Mouse (Mus musculus): ENCODE results near the gene Trp53tg5. TPM values are rescaled to one million over a fixed set of nuclear protein-coding genes. Genes with fewer than 3 reads are reported as not detected.

The Trp53tg5 gene
- total RNA-seq, 2 experiments from 2014 or later = not detected

DNA sequence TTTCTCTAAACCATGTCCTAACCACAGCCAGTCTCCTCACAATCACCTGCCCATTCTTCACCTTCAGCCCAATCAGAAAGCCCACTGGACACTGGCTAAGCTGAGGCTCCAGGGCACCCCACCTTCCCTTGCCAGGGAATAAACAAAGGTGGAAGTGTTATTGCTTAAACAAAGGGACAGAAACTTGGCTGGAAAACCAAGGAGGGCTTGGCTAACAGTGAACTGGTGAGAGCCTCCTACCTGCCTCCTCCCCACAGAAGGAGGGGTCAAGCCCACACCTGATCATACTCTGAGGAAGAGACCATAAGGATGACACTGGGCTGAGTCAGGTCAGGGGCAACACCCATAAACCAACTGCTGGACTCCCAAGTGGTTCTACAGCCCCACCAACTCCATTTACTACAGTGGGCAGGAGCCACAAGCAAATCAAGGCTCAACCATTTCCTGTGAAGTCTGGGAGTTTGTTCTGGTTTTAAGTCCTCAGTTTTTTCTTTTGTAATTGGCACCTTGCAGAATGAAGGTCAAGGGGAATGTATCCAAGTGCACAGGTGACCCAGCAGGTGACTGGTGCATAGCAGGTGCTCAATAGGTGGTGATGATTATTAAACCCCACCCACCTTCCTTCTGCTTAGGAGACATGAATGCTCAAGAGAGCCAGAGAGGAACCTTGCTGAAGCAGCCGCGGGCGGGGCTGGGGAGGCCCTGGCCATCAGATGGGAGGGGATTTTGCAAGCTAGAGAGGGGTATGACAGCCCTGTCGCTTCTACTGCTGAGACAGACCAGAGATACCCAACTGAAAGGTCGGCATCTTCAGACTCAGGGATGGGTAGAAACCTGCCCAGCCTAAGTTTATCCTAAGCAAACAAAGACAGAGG, 38.1 kb downstream of the Trp53tg5 start:
- intact Hi-C loops (cut with DNase I) = no loop called here
- DNase-seq = no peak

DNA sequence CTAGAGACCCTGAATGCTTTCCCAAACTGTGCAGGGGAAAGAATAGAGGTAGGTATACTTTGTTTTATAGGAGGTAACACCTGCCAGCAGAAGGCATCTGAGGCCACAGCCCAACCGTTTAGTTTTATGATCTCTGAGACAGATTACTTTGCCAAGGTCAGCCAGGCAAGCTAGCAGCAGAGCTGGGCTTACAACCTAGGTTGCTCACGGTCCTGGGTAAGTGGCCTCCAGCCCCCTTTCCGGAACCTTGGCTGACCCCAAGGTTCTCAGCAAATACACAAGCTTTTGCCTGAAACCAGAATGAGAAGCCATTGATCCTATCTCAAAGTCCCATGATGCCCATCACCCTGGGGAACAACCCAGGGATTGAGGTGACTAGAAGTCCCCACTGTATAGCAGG, 38.8 kb downstream of the Trp53tg5 start:
- intact Hi-C loops (cut with DNase I) = no loop called here
- DNase-seq = no peak

DNA sequence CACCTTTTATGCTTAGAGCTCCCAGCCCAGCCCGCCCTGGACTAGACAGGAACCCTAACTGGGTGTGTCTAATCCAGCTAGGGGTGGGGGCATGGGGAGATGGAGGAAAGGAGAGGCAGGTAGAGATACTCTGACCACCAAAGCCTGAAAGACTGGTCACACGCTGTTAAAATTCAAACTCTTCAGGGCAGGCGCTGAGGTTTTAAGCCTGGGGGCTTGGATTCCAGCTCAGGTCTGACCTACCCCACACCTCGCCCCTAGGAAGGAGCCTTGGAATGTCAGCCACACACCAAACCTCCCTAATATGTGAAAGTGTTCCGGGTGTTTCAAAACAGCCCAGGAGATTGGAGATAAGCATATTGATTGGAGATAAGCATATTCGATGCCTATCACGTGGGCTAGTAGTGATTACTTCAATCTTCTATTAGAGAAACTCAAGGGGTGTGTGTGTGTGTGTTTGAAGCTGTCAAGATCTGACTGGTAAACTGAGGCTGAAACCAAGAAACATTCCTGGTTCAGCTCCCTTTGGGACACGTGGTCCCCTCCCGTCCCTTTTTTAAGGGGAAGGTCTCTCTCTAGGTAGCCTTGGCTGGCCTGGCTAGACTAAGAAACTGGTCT, 40.1 kb downstream of the Trp53tg5 start:
- intact Hi-C loops (cut with DNase I) = no loop called here

DNA sequence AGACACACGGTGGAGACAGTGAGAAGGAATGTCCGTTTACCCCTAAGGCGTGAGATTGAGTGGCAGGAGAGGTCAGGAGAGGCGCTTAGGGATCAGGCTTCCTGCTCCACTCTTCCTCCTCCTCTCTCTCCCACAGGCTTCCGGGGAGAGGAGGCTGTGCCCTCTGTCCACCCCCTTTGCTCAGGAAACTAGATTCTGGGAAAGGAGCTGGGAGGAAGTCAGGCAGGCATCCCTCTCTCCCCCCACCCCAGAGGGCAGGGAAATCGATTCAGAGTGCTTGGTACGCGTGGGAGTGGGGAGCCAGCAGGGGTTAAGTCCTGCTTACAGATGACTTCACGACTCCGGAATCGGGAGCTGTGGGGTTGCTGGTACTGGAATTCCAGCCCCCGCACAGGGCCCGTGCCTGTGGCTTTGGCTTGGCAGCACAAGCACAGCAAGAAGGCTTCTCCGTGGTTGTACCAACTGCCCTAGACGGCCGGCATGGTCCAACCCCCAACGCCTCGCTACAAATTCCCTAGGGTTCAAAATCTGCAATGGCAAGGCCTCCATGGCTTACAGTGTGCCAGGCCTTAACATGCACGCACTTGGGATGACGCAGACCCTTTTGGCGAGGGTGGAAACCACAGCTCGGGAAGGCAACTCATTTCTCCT, 40.9 kb downstream of the Trp53tg5 start:
- peak; percentile 42 to 50 for DNase-seq
- intact Hi-C loops (cut with DNase I) = no loop called here

More for the DNA sequence above, 40.1 kb downstream of the Trp53tg5 start:
- DNase-seq = no peak

DNA sequence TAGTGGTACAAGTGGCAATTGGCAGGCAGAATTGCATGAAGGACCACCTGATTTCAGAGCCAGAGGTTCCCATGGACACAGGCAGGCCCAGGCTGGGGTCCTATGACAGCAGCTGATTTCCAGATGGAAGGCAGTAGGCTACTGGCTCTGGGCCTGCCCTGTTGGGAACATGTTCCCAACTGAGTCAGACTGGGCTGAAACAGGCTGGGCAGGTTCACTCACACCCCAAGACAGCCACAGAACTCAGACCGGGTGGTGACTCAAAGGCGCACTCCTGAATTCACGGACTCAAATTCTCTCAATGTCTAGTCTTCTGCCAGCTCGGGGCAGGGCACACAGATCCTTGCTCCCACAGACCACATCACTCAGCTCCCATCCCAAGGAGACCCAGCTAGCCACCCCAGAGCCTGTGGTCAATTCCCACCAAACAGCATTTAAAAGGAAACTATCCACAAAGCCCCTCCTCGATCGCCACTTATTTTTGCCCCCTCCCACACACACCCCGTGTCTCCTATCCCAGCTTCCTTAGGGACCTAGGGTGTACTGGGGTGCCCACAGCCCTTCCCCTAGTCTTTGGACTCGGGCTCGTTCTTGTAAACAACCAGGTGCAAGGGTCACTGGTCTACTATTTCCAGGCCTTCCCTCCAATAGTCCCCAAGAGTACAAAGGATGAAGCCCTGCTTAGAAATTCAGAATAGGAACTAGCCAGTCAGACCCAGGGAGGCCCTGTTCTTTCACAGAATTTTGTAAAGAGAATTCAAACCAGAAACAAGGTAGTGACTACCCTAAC, 41.7 kb downstream of the Trp53tg5 start:
- no peak for DNase-seq
- intact Hi-C loops (cut with DNase I) = no loop called here

DNA sequence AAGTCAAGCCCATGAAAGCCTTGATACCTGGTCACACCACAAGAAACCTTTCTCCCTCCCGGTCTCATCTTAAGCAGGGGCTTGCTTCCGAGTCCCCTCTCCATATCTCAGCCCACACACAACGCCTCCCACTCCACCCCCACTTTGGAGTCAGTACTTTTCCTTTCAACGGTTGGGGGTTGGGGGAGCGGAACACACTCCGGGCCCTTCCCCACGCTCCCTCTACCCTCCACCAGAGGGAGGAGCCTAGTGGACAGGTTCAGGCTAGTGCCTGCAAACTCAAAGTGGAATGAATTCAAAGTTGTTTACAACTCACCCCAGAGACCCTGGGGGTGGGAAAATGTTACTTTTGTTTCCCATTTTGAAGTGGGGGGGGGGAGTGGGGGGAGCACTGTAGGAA, 42.8 kb downstream of the Trp53tg5 start:
- no peak for DNase-seq
- intact Hi-C loops (cut with DNase I) = no loop called here

DNA sequence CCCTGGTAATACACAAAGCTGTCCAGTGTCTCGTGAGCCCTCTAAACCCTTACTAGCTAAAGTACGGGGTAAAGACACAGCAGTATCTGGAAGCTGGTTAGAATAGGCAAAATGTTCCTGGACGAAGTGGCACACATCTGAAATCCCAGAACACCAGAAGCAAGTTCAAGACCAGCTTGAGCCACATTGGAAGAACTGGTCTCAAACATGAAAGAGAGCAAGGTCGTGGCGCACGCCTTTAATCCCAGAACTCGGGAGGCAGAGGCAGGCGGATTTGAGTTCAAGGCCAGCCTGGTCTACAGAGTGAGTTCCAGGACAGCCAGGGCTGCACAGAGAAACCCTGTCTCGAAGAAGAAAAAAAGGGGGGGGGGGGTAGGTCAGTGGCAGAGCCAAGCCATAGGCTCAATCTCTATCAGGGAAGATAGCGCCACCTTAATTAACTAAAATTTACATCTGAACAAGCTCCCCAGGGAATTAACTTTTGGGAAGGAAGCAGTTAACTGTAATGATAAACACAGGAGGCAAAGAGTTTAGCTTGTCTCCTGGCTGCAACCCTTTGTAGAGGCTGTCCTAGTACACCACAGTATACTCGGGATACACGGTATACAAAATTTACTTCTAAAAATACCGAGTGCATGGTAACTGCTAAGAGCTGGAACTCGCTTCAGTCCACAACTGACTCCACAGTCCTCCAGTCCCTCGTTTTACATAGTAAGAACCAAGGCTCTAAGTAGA, 43.5 kb downstream of the Trp53tg5 start:
- no peak for DNase-seq
- intact Hi-C loops (cut with DNase I) = no loop called here

DNA sequence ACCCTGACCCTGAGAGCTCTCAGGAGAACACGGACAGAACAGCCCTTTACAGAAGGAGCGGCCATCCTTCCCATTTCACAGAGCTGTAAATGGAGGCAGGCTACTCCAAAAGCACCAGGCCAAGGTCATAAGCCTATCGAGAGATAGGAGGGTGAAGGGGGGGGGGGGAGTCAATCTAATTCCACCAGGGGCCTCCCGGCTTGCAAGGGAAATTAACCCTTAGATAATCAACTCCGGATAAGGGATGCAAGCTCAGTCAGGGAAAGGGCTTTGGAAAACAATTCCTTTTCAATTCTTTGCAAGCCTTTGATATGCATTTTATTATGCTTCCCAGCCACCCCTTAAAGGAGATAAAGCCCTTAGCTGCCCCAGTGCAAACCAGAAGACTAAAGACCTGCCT, 45.1 kb downstream of the Trp53tg5 start:
- DNase-seq = no peak
- intact Hi-C loops (cut with DNase I) = no loop called here

DNA sequence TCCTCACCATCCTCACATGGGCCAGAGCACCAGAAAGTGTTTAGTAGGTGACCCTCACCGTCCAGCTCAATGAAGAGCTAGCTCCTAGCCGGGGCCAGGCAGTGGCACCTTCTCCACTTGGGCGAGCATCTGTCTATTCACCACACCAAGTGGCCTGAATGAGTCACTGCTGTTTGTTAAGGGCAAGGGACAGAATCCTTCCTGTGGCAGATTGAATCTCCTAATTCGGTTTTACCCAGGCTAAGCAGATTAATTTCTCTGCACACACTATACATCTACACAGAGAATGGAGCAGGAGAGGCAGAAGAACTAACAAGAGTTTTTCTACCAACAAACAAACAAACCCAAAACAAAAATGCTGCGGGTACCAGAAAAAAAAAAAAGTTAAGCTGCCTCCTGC, 46.6 kb downstream of the Trp53tg5 start:
- no peak for DNase-seq
- intact Hi-C loops (cut with DNase I) = no loop called here

DNA sequence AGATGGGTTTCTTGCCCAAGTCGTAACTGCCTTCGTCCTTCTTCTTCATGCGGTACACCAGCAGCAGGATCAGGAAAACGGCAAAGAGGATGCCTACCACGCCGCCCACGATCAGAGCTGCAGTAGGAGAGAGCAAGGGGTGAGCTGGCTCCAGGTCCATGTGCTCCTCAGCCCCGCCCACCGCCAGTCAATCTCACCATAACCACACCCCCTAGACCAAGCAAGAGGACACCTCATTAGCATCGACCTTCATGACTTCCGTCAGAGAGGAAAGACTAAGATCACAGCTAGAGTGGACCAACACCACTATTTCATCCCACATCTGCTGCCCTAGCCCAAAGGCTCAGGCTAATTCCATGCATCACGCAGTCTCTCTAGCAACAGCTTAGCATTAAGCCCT, 47.4 kb downstream of the Trp53tg5 start:
- DNase-seq = no peak
- intact Hi-C loops (cut with DNase I) = no loop called here

DNA sequence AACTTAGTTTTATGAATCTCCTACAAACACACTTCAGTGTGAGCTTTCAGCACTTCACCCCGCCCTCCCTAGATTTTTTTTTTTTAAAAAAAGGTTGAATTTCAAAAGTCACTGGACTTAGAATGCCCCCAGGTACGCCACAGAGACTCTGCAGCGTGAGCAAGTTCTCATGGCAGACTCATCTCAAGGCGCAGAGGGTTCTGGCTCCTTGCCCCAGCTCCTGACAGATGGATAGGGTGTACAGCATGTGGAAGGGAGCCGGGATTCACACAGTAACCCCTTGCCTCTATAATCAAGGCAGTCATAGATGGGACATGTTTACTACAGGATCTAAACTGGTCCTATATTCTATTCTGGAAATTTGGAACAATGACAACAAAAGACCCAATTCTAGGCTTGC, 48.1 kb downstream of the Trp53tg5 start:
- intact Hi-C loops (cut with DNase I) = no loop called here
- no peak for DNase-seq

DNA sequence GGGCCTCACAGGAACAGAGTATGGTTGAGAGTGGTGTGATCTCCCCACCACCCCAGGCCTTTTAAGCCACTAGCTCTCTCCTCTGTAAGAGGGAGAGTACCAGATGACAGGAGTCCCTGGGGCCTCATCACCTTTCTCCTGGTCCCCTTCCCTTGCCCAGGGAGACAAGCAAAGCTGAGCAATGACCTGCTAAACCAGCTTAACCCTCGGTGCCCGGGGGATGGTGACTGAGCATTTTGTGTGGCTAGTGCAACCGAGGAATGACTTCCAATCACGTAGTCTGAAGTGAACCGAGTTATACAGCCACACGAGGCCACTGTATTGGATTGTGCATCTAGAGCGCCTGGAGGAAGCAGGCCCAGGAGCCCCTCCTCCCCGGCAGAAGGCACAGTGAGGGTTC, 49.1 kb downstream of the Trp53tg5 start:
- no peak for DNase-seq
- intact Hi-C loops (cut with DNase I) = no loop called here

DNA sequence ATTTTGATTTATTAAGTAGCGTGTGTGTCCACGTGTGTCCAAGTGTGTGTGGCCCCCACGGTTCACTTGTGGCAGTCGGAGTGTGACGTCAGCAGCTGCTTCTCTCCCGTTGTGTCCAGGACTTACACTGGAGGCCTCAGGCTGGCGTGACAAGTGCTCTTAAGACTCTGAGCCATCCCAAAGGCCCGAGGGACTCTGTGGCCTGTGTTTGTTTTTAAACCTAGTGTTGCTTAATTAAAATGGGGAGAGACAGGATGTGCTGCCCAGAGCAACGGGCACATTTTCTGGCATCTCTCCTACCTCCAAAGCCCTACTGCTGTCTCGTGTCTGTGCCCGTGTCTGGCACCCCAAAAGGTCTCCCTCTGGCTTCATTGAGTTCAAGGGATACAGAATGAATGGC, 50.1 kb downstream of the Trp53tg5 start:
- intact Hi-C loops (cut with DNase I) = no loop called here
- DNase-seq = no peak

DNA sequence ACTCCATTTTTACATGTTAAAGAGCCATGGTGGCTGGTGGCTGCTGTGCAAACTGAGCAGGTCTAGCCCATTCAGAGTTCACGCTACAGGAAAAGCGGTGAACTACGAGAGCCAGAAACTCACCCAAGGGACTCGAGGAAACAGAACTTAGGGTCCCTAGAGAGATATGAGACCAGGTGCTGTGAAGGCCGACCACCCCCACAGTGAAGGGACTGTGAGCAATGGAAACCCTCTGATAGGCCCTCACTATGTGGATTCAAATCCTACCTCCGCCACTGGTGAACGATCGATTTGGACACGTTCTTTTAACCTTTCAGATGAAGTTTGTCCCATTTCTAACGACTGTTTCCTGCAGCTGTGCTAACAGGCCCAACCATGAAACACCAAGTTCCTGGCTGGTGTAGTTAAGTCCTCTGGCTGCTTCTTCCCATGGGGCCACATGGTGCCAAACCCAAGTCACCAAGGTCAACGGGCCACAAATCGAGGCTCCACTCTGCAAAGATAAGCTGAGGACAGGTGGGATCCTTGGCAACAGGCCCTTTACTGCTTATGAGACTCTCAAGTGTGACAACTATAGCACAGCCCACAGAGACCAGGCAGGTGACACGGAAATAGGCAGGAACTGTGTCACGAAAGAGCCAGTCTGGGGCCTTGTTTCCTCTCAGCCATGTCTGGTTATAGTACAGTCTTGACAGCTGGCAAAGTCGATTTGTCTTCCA, 50.7 kb downstream of the Trp53tg5 start:
- intact Hi-C loops (cut with DNase I) = no loop called here
- no peak for DNase-seq

DNA sequence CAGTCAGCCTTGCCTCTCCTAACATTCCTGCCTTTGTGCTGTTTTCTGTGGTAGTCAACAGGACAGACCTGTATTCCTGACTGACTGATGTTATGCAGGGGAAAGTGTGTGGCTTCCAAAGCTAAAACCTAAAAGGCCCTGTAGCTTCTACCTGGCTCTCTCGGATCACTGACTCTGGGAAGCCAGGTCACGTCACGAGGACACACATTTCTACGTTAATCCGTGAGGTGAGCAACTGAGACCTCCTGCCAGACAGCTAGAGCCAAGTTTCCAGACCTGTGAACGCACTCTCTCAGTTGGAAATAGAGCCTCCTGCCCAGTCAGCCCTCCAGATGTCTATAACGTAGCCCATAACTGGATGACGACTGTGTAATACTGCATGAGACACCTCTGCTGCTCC, 51.5 kb downstream of the Trp53tg5 start:
- intact Hi-C loops (cut with DNase I) = no loop called here

DNA sequence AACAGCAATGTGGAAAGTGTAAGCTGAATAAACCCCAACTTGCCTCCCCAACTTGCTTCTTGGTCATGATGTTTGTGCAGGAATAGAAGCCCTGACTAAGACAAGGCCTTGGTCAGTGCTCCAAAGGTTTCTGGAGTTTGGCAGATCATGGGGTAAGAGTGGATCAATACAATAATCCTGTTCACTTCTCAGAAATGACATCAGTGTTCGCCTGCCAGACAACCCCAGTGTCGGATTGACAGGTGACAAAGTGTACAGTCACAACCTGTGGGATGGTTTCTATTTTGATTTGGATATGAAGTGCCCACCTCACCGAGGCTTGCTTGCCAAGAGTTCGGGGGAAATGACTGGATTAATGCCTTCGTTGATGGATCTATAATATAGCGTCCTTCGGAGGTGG, 52.2 kb downstream of the Trp53tg5 start:
- no peak for DNase-seq
- intact Hi-C loops (cut with DNase I) = no loop called here

More for the DNA sequence above, 51.5 kb downstream of the Trp53tg5 start:
- no peak for DNase-seq
